Mouse (Mus musculus): ENCODE results near the gene Tom1l2. TPM values are rescaled to one million over a fixed set of nuclear protein-coding genes. Genes with fewer than 3 reads are reported as not detected.

Gene Tom1l2
- total and polyA plus RNA-seq, 2 experiments = 9.6 to 22.1 TPM

- no peak overlapping the region for H3K9ac ChIP-seq (ENCODE audit: low read depth, low read length)
- H3K36me3 ChIP-seq (ENCODE audit: control insufficient read depth, insufficient read depth, low read length) = no peaks in the 10 kb centered on the region; the same call in 1 of the 2 replicates
- no peak overlapping the region for H3K4me3 ChIP-seq (ENCODE audit: insufficient read depth, low read depth, low read length)
- no peak for DNase-seq (ENCODE audit: extremely low read depth, low read depth, low spot score)
- H3K27me3 ChIP-seq (ENCODE audit: control insufficient read depth, insufficient read depth, low read length) = no peaks in the 10 kb centered on the region
- 81% methylated on average over 4 of the region's 4 CpGs for WGBS
- no peaks in the 10 kb centered on the region for H3K4me1 ChIP-seq (ENCODE audit: control insufficient read depth, insufficient read depth, low read length)
- H3K27ac ChIP-seq (replicated peaks; ENCODE audit: insufficient read depth, low read depth, low read length) = no peak overlapping the region
- H3K79me2 ChIP-seq (ENCODE audit: control insufficient read depth, insufficient read depth, low read length) = no peaks in the 10 kb centered on the region; the same call in 1 of the 2 replicates
- TF ChIP-seq POLR2A (IDR thresholded peaks at IDR 0.05; ENCODE audit: extremely low read depth, insufficient read depth, low read length) (no peak), CTCF (IDR thresholded peaks at IDR 0.05; ENCODE audit: low read depth, low read length) (no peak)
These were observed 120.8 kb downstream of the Tom1l2 start for GRCm38 (mm10) chr11:60231951-60232350.

GRCm38 (mm10) chr11:60231326-60231725, 121.4 kb downstream of the Tom1l2 start:
- Histone ChIP-seq H3K9ac (ENCODE audit: low read depth, low read length) (no peak overlapping the region), H3K27me3 (ENCODE audit: control insufficient read depth, insufficient read depth, low read length) (no peaks in the 10 kb centered on the region), H3K4me3 (ENCODE audit: insufficient read depth, low read depth, low read length) (no peak overlapping the region), H3K27ac (replicated peaks; ENCODE audit: insufficient read depth, low read depth, low read length) (no peak overlapping the region), H3K4me1 (ENCODE audit: control insufficient read depth, insufficient read depth, low read length) (no peaks in the 10 kb centered on the region), H3K36me3 (ENCODE audit: control insufficient read depth, insufficient read depth, low read length) (no peaks in the 10 kb centered on the region), H3K79me2 (ENCODE audit: control insufficient read depth, insufficient read depth, low read length) (no peaks in the 10 kb centered on the region; the same call in 1 of the 2 replicates)
- no peak for DNase-seq (ENCODE audit: extremely low read depth, low read depth, low spot score)
- 92% methylated on average over 3 of the region's 3 CpGs for WGBS
- TF ChIP-seq POLR2A (IDR thresholded peaks at IDR 0.05; ENCODE audit: extremely low read depth, insufficient read depth, low read length) = no peak
- TF ChIP-seq CTCF (IDR thresholded peaks at IDR 0.05; ENCODE audit: low read depth, low read length) = no peak

GRCm38 (mm10) chr11:60230512-60230911, 122.2 kb downstream of the Tom1l2 start:
- H3K36me3 ChIP-seq (ENCODE audit: control insufficient read depth, insufficient read depth, low read length) = no peaks in the 10 kb centered on the region
- H3K4me1 ChIP-seq (ENCODE audit: control insufficient read depth, insufficient read depth, low read length) = peaks cover 2% of the 10 kb centered on the region
- no peak overlapping the region for H3K9ac ChIP-seq (ENCODE audit: low read depth, low read length)
- WGBS = 97% methylated on average over 7 of the region's 7 CpGs
- H3K27me3 ChIP-seq (ENCODE audit: control insufficient read depth, insufficient read depth, low read length) = no peaks in the 10 kb centered on the region
- TF ChIP-seq POLR2A (IDR thresholded peaks at IDR 0.05; ENCODE audit: extremely low read depth, insufficient read depth, low read length) (no peak), CTCF (IDR thresholded peaks at IDR 0.05; ENCODE audit: low read depth, low read length) (no peak)
- no peak overlapping the region for H3K4me3 ChIP-seq (ENCODE audit: insufficient read depth, low read depth, low read length)
- DNase-seq (ENCODE audit: extremely low read depth, low read depth, low spot score) = no peak
- 0 out of 2 replicates have a peak overlapping the region, but pooled peaks have one; percentile 9 for H3K27ac ChIP-seq (replicated peaks; ENCODE audit: insufficient read depth, low read depth, low read length)
- no peaks in the 10 kb centered on the region; the same call in 1 of the 2 replicates for H3K79me2 ChIP-seq (ENCODE audit: control insufficient read depth, insufficient read depth, low read length)

- no peaks in the 10 kb centered on the region for H3K36me3 ChIP-seq (ENCODE audit: control insufficient read depth, insufficient read depth, low read length)
- DNase-seq (ENCODE audit: extremely low read depth, low read depth, low spot score) = peak; percentile 78
- H3K27me3 ChIP-seq (ENCODE audit: control insufficient read depth, insufficient read depth, low read length) = no peaks in the 10 kb centered on the region
- no peak overlapping the region for H3K9ac ChIP-seq (ENCODE audit: low read depth, low read length)
- 35% methylated on average over 13 of the region's 13 CpGs for WGBS
- peak overlapping the region; percentile 9; the same call in 1 of the 2 replicates for H3K27ac ChIP-seq (replicated peaks; ENCODE audit: insufficient read depth, low read depth, low read length)
- peaks cover 7% of the 10 kb centered on the region for H3K4me1 ChIP-seq (ENCODE audit: control insufficient read depth, insufficient read depth, low read length)
- no peak overlapping the region for H3K4me3 ChIP-seq (ENCODE audit: insufficient read depth, low read depth, low read length)
- no peaks in the 10 kb centered on the region for H3K79me2 ChIP-seq (ENCODE audit: control insufficient read depth, insufficient read depth, low read length)
- TF ChIP-seq CTCF (IDR thresholded peaks at IDR 0.05; ENCODE audit: low read depth, low read length) = no peak
- no peak for TF ChIP-seq POLR2A (IDR thresholded peaks at IDR 0.05; ENCODE audit: extremely low read depth, insufficient read depth, low read length)
These were observed 122.9 kb downstream of the Tom1l2 start for GRCm38 (mm10) chr11:60229821-60230220.

GRCm38 (mm10) chr11:60228525-60228924, 124.2 kb downstream of the Tom1l2 start:
- H3K27me3 ChIP-seq (ENCODE audit: control insufficient read depth, insufficient read depth, low read length) = no peaks in the 10 kb centered on the region
- DNase-seq (ENCODE audit: extremely low read depth, low read depth, low spot score) = no peak
- no peak overlapping the region for H3K27ac ChIP-seq (replicated peaks; ENCODE audit: insufficient read depth, low read depth, low read length)
- H3K4me3 ChIP-seq (ENCODE audit: insufficient read depth, low read depth, low read length) = no peak overlapping the region
- H3K4me1 ChIP-seq (ENCODE audit: control insufficient read depth, insufficient read depth, low read length) = peaks cover 16% of the 10 kb centered on the region
- no peaks in the 10 kb centered on the region for H3K79me2 ChIP-seq (ENCODE audit: control insufficient read depth, insufficient read depth, low read length)
- 84% methylated on average over 3 of the region's 3 CpGs for WGBS
- no peaks in the 10 kb centered on the region for H3K36me3 ChIP-seq (ENCODE audit: control insufficient read depth, insufficient read depth, low read length)
- H3K9ac ChIP-seq (ENCODE audit: low read depth, low read length) = no peak overlapping the region
- no peak for TF ChIP-seq POLR2A (IDR thresholded peaks at IDR 0.05; ENCODE audit: extremely low read depth, insufficient read depth, low read length)
- no peak for TF ChIP-seq CTCF (IDR thresholded peaks at IDR 0.05; ENCODE audit: low read depth, low read length)

- H3K36me3 ChIP-seq (ENCODE audit: control insufficient read depth, insufficient read depth, low read length) = no peaks in the 10 kb centered on the region
- DNase-seq (ENCODE audit: extremely low read depth, low read depth, low spot score) = peak; percentile 41
- H3K27me3 ChIP-seq (ENCODE audit: control insufficient read depth, insufficient read depth, low read length) = no peaks in the 10 kb centered on the region
- H3K9ac ChIP-seq (ENCODE audit: low read depth, low read length) = no peak overlapping the region
- H3K79me2 ChIP-seq (ENCODE audit: control insufficient read depth, insufficient read depth, low read length) = no peaks in the 10 kb centered on the region
- no peak overlapping the region for H3K4me3 ChIP-seq (ENCODE audit: insufficient read depth, low read depth, low read length)
- peaks cover 28% of the 10 kb centered on the region for H3K4me1 ChIP-seq (ENCODE audit: control insufficient read depth, insufficient read depth, low read length)
- 83% methylated on average over 1 of the region's 1 CpGs for WGBS
- TF ChIP-seq POLR2A (IDR thresholded peaks at IDR 0.05; ENCODE audit: extremely low read depth, insufficient read depth, low read length) = no peak
- TF ChIP-seq CTCF (IDR thresholded peaks at IDR 0.05; ENCODE audit: low read depth, low read length) = no peak
- H3K27ac ChIP-seq (replicated peaks; ENCODE audit: insufficient read depth, low read depth, low read length) = peak overlapping the region; percentile 78
These were observed 126.8 kb downstream of the Tom1l2 start for GRCm38 (mm10) chr11:60225874-60226273.
